Mouse (Mus musculus) liver, postnatal 0 days (tissue): ENCODE data around the gene Madd. TPM values are rescaled to one million over a fixed set of nuclear protein-coding genes. Genes with fewer than 3 reads are reported as not detected.
A peak's percentile ranks its signal among the peaks of the same experiment; 100 is the strongest.

Experiments used
- ATAC-seq: fragments of 200-750 bp; cut with Nextera tagmentation; 2 replicates; pipeline ENCODE4 v1.8.0; 2017; ENCODE audit warnings: mild to moderate bottlenecking, moderate library complexity
- DNase-seq: peaks from one replicate; pipeline ENCODE4 v3.0.0-alpha.2; 2016
- H3K27ac ChIP-seq: fragments of 300-500 bp; sonication (generic); 2 replicates; pipeline ENCODE4 v1.5.1; 2014; ENCODE audit warnings: antibody characterized with exemption, moderate library complexity, mild to moderate bottlenecking, low read depth
- H3K27me3 ChIP-seq: fragments of 300-500 bp; sonication (generic); 2 replicates; pipeline ENCODE4 v1.6.1; 2014; ENCODE audit warnings: low read length, control low read depth, mixed read lengths; ENCODE audit not compliant: insufficient read depth
- H3K36me3 ChIP-seq: fragments of 300-500 bp; sonication (generic); replicated peaks from 2 replicates; pipeline ENCODE4 v1.6.1; 2014; ENCODE audit warnings: mild to moderate bottlenecking, control low read depth, low read length, moderate library complexity, mixed read lengths; ENCODE audit not compliant: insufficient read depth
- H3K4me1 ChIP-seq: fragments of 300-500 bp; sonication (generic); 2 replicates; pipeline ENCODE4 v1.6.1; 2014; ENCODE audit warnings: antibody characterized with exemption, mild to moderate bottlenecking, control low read depth; ENCODE audit not compliant: insufficient read depth
- H3K4me2 ChIP-seq: fragments of 300-500 bp; sonication (generic); 2 replicates; pipeline ENCODE4 v1.6.1; 2014; ENCODE audit warnings: low read depth, mild to moderate bottlenecking, low read length, moderate library complexity, mixed read lengths
- H3K4me3 ChIP-seq: fragments of 300-500 bp; sonication (generic); 2 replicates; pipeline ENCODE4 v1.5.1; 2014; ENCODE audit warnings: low read depth, low read length
- H3K9ac ChIP-seq: fragments of 300-500 bp; sonication (generic); replicated peaks from 2 replicates; pipeline ENCODE4 v1.6.1; 2014; ENCODE audit warnings: mild to moderate bottlenecking, moderate library complexity
- H3K9me3 ChIP-seq: fragments of 300-500 bp; sonication (generic); 2 replicates; pipeline ENCODE4 v1.6.1; 2016; ENCODE audit warnings: mild to moderate bottlenecking, control low read depth, low read length, mixed read lengths
- CTCF ChIP-seq: sonication (generic); IDR thresholded peaks from 2 replicates; pipeline ENCODE4 v1.5.1; 2016; ENCODE audit warnings: antibody characterized with exemption, low read depth
- EP300 ChIP-seq: IDR thresholded peaks from 2 replicates; pipeline ENCODE4 v1.6.1; 2016; ENCODE audit warnings: antibody characterized with exemption, low read depth, mild to moderate bottlenecking
- WGBS: fragments of 180-500 bp; shearing (Covaris S2); extraction: QIAGEN DNeasy Blood & Tissue Kit; methylation state at CpG from one replicate; pipeline ENCODE4 v1.1.7; 2014; ENCODE audit not compliant: insufficient replicate concordance; 5-methylcytosine and 5-hydroxymethylcytosine counted together
- polyA plus RNA-seq: library from polyadenylated mRNA; unstranded; fragments of >200 nt; fragmentation: Nextera tagmentation; extraction: Ambion mirVana; gene quantifications from 2 replicates; pipeline ENCODE4 v1.2.1, GENCODE M21; 2015

Madd gene
- polyA plus RNA-seq, 1 experiment from 2014 or later = 3.6 TPM

DNA sequence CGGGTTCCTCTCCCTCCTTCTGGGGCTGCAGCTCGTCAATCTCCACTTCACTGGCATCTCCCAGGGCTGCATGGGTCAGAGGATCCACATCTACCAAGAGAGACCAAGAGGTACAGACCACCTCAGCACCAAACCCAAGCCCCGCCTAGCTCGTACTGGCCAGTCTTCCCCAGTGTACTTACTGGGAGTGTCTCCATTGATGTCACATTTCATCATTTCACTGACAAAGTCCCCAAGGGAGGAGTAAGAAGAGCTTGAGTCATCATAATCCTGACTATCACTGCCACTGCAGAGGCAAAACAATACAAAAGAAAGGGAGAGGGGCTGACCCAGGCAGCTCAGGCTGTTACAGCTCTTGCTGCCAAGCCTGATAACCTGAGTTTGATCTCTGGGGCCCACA, 16.0 kb downstream of the Madd start:
- no peak for TF ChIP-seq CTCF
- TF ChIP-seq EP300 = no peak
- no peak overlapping the region for H3K4me2 ChIP-seq
- no peaks in the 10 kb centered on the region for H3K4me1 ChIP-seq
- no peak overlapping the region for H3K27ac ChIP-seq
- no peak for DNase-seq
- no peaks in the 10 kb centered on the region for H3K27me3 ChIP-seq
- ATAC-seq = no peak
- peaks cover 36% of the 10 kb centered on the region for H3K36me3 ChIP-seq
- no peak overlapping the region for H3K4me3 ChIP-seq
- H3K9ac ChIP-seq = no peak overlapping the region
- H3K9me3 ChIP-seq = no peaks in the 10 kb centered on the region
- WGBS = 81% methylated on average over 4 of the region's 4 CpGs

DNA sequence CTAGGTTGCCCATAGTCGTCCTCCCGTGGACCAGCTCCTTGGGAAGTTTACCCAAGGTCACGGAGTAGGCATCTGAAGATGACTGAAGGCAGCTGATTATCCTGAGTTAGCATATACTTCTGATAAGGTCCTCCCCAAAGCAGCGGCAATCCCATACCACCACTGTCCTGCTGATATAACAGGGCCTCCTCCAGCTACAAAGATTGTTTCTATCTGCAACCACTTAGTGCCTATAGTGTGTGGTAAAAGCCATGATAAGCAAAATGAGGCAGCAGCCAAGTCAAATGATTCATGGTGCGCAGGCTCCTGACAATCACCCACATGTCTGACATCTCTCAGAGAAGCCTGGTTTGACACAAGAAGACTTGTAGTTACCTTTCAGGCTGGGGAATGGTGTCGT, 18.6 kb downstream of the Madd start:
- no peak for DNase-seq
- TF ChIP-seq EP300 = no peak
- no peak for TF ChIP-seq CTCF
- no peaks in the 10 kb centered on the region for H3K27me3 ChIP-seq
- H3K27ac ChIP-seq = no peak overlapping the region
- no peak overlapping the region for H3K4me3 ChIP-seq
- no peak overlapping the region for H3K9ac ChIP-seq
- H3K4me2 ChIP-seq = no peak overlapping the region
- 51% methylated on average over 6 of the region's 6 CpGs for WGBS
- no peaks in the 10 kb centered on the region for H3K9me3 ChIP-seq
- peak; percentile 40; the same call in 1 of the 2 replicates for ATAC-seq
- peaks cover 34% of the 10 kb centered on the region for H3K36me3 ChIP-seq
- no peaks in the 10 kb centered on the region for H3K4me1 ChIP-seq

DNA sequence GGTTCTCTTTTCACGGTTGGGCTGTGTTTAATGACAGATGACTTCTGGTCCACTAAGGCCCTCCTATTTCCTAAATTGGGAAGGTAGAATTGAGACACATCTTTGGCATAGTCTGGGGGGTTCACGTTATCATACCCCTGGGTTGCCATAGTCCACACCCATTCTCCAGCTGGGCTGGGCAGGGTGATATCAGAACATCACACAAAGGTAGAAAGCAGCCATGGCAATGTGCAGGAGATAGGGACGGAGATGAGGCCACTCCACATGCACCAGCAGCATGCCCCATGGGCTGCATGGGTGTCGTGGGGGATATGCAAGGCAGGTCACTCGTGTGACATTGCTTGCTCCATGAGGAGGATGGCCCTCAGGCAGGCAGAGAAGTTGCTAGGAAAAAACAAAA, 20.1 kb downstream of the Madd start:
- Histone ChIP-seq H3K4me2 (no peak overlapping the region), H3K36me3 (peaks cover 34% of the 10 kb centered on the region), H3K27me3 (no peaks in the 10 kb centered on the region), H3K4me1 (no peaks in the 10 kb centered on the region), H3K4me3 (no peak overlapping the region), H3K9me3 (no peaks in the 10 kb centered on the region), H3K27ac (no peak overlapping the region), H3K9ac (no peak overlapping the region)
- ATAC-seq = no peak
- TF ChIP-seq CTCF = no peak
- TF ChIP-seq EP300 = no peak
- 71% methylated on average over 5 of the region's 5 CpGs for WGBS
- no peak for DNase-seq

DNA sequence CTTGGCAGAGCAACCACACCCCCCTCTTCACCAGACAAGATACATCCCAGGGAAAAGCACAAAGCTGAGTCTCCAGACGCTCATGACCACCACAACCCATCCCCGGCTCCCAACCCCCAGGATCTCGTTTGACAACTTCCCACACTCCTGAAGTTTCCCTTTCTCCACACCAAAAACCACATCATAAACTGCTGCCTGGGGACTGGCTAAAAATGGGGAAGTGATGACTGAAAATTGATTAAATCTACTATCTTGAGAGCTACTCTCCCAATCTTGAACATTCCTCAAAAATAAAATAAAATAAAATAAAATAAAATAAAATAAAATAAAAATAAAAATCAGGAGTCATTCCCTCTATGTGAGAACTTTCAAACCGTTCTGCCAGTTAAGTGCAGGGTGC, 20.7 kb downstream of the Madd start:
- TF ChIP-seq CTCF (no peak), EP300 (no peak)
- 61% methylated on average over 4 of the region's 4 CpGs for WGBS
- ATAC-seq = no peak

DNA sequence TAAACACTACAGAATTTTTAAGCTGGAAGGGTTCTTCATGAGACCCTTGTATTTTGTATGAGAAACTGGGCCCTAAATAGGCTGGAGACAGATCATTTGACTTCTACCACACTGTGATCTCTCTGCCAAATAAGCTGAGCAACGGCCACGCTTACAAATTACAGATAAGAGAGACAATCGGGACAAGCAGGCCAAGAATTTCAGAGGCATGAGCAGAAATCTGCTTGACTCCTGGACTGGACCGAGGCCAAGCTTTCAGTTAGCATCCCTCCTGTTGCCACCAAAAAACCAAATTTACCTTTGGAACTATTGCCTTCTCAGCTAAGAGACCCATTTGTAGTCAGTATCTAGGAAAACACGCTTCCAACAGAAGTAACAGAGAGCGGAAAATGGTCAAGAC, 23.0 kb downstream of the Madd start:
- TF ChIP-seq EP300 (no peak), CTCF (no peak)
- Histone ChIP-seq H3K4me3 (no peak overlapping the region), H3K27ac (no peak overlapping the region), H3K9me3 (no peaks in the 10 kb centered on the region), H3K36me3 (peaks cover 28% of the 10 kb centered on the region), H3K4me2 (no peak overlapping the region), H3K4me1 (no peaks in the 10 kb centered on the region), H3K27me3 (no peaks in the 10 kb centered on the region), H3K9ac (no peak overlapping the region)
- WGBS = 78% methylated on average over 6 of the region's 6 CpGs
- DNase-seq (no peak), ATAC-seq (no peak)

More for the DNA sequence above, 20.7 kb downstream of the Madd start:
- H3K4me2 ChIP-seq = no peak overlapping the region
- no peak overlapping the region for H3K9ac ChIP-seq
- no peak for DNase-seq
- H3K9me3 ChIP-seq = no peaks in the 10 kb centered on the region
- no peak overlapping the region for H3K4me3 ChIP-seq
- H3K27ac ChIP-seq = no peak overlapping the region
- H3K27me3 ChIP-seq = no peaks in the 10 kb centered on the region
- peaks cover 37% of the 10 kb centered on the region for H3K36me3 ChIP-seq
- no peaks in the 10 kb centered on the region for H3K4me1 ChIP-seq

DNA sequence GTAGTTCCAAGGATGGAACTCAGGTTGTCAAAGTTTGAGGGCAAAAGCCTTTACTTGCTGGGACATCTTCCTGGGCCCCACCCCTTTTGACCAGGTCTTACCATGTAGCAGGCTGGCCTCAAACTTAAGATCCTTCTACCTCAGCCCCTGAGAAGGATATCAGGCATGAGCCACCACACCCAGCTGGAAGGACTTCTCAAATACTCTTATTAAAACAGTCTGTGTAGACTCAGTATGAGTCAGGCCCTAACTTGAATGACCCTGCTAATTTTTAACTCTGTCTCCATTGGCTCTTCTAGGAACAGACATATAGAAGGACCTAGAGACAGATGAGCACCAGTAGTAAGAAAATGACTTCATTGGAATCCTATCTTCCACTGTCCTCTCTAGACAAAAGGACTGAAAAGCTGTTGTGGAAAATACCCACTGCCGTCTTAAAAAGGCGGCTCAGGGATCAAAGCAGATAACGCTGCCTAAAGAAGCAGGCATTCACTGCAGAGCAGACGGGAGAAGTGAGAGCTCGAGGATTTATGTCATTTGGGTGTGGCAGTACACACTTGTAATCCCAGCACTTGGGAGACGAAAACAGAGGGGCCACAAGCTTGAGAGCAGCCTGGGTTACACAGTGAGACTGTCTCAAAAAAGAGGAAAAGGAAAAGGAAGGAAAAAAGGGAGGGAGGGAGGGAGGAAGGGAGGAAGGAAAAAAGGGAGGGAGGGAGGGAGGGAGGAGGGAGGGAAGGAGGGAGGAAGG, 26.5 kb downstream of the Madd start:
- Histone ChIP-seq H3K4me3 (no peak overlapping the region), H3K4me2 (no peak overlapping the region), H3K9me3 (no peaks in the 10 kb centered on the region), H3K4me1 (no peaks in the 10 kb centered on the region), H3K27me3 (no peaks in the 10 kb centered on the region), H3K27ac (no peak overlapping the region), H3K36me3 (peaks cover 25% of the 10 kb centered on the region), H3K9ac (no peak overlapping the region)
- ATAC-seq (no peak), DNase-seq (no peak)
- TF ChIP-seq CTCF (no peak), EP300 (no peak)
- WGBS = 76% methylated on average over 6 of the region's 6 CpGs
